Mouse (Mus musculus): ENCODE measurements at regions not wholly inside any gene's neighbourhood (a gene's known extent, or its start where the extent isn't known, plus 50 kb on each side); places are given as distances from the start of the nearest gene placed in this dataset.

DNA sequence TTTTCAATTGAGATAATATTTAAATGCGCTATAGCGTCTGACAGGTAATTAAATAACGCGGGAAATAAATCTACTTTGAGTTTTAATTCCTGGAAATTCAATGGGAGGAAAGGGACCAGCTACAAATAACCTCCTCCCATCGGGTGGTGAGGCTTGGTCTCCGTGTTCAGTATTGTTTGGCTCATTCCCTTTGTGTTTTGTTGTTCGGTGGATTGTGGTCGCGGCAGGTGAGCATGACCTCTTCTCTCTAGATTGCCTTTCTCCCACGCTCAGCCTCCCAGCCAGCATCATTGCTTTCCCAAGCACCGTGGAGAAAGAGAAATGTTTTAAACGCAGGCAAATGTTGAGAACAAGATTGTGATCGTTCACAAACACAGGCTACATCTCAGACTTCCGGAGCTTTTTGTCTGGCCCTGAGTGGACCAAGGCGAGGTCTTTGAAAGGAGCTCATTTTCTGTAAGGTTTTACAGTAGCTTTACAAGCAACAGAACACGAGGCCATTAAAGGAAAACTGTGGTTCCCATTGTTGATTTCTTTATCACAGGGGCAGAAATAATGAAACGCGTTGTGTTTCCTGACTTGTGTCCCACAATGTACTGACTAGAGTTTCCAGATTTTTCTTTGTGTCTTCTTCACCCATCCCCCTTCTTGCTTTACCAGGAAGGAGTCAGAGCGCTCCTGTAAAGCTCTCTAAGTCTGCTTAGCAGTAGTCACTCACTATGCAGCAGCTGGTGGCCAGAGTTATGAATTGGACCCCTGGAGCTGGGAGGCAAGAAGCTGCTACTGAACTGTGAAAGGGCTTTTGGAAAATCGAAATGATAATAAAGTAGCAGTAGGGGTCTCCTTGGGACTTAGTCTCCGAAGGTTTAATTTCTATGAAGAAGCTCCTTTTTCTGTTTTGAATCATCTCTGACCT lies 337.7 kb downstream of the Galc start:
- DNase-seq (ENCODE audit: low read depth) = no peak

- DNase-seq (ENCODE audit: low read depth) = no peak
These were observed 340.8 kb downstream of the Galc start for GRCm38 (mm10) chr12:97918416-97918815.

DNA sequence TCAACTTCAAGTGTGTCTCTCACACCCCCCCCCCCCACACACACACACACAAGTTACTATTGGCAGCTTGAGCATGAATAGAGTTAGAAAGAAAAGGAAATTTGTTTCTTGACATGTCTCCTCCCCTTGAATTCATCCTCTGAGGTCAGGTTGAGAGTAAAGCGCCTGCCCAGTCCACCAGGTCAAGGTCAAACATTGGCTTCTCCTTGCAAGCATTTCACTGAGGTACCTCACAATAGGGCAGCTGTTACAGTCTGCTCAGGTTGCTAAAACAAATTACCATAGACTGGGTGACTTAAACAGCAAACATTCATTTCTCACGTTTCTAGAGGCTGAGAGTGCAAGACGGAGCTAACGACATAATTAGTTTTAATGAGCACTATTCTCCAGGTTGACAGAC lies 344.2 kb downstream of the Galc start:
- no peak for DNase-seq (ENCODE audit: low read depth)

DNA sequence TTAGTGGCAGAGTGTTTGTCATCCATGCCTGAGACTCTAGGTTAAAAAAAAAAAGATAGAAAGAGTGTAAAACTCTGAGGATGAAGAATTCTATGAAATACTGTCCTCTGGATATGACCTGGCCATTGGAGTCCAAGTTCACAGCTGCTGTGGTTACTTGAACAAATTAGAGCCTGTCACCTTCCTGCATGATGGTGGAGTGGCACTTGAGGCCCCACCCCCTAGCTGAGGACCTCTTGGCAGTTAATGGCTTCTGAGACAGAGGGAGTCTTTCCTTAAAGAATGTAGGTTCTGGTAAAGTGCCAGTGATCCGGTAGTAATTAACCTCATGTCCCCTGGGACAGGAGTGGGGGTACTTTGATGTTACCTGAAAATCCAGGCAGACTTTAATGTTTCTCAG lies 346.5 kb downstream of the Galc start:
- DNase-seq (ENCODE audit: low read depth) = no peak

DNA sequence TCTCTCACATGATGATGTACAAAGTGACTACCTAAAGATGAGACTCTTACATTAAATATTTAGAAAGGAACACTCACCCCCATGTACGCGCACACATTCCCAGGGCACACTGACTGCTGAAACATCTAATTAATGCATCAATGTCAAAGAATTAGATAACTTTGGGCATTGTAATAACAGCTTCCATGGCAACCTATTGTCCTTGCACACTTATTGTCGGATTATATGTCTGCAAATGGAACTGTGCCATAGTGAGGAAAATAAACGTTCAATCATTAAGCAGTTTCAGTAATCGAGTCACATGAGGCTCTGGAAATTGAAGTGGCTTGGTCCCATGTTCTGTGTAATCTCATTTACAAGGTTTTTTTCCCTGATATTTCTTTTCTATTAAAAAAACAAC lies 360.0 kb downstream of the Galc start:
- no peak for DNase-seq (ENCODE audit: low read depth)

GRCm38 (mm10) chr12:97898178-97898577 lies 361.1 kb downstream of the Galc start:
- no peak for DNase-seq (ENCODE audit: low read depth)

GRCm38 (mm10) chr12:97895981-97896380 lies 363.3 kb downstream of the Galc start:
- DNase-seq (ENCODE audit: low read depth) = no peak

DNA sequence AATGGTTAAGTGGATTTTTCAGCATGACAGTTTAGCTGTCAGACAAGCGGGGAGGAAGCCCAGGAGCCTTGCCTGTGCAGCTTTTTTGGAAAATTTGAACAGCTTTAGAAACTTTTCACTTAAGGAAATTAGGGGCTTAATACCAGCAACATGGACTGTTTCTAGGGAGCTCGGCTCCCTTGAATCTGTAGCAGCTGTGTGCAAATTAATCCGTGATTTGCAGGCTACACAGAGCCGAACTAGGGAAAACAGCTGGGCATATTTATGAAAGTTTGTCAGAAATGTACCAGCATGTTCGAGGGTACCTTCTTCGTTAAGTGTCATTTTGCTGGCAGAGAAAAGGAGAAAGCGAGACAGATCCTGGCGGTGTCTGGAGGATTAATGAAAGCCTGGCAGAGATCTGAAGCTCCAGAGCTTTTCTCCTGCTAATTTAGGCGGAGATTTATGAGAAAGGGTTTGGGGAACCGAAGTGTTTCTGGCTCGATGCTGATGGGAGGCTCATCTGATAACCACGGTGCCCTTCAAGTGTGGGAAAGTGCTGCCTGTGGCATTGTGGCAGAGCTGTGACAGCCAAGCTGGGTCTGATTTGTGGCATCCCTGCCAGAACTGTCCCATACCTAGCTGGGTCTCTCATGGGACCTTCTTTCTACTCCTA lies 370.3 kb downstream of the Galc start:
- no peak for DNase-seq (ENCODE audit: low read depth)

- no peak for DNase-seq (ENCODE audit: low read depth)
These were observed 370.9 kb downstream of the Galc start for GRCm38 (mm10) chr12:97888291-97888800.

GRCm38 (mm10) chr12:97882439-97882838 lies 376.8 kb downstream of the Galc start:
- no peak for DNase-seq (ENCODE audit: low read depth)

- peak; percentile 77 for DNase-seq (ENCODE audit: low read depth)
These were observed 386.9 kb downstream of the Galc start for GRCm38 (mm10) chr12:97872391-97872790.

- no peak for DNase-seq (ENCODE audit: low read depth)
These were observed 396.3 kb downstream of the Galc start for GRCm38 (mm10) chr12:97862921-97863320.

DNA sequence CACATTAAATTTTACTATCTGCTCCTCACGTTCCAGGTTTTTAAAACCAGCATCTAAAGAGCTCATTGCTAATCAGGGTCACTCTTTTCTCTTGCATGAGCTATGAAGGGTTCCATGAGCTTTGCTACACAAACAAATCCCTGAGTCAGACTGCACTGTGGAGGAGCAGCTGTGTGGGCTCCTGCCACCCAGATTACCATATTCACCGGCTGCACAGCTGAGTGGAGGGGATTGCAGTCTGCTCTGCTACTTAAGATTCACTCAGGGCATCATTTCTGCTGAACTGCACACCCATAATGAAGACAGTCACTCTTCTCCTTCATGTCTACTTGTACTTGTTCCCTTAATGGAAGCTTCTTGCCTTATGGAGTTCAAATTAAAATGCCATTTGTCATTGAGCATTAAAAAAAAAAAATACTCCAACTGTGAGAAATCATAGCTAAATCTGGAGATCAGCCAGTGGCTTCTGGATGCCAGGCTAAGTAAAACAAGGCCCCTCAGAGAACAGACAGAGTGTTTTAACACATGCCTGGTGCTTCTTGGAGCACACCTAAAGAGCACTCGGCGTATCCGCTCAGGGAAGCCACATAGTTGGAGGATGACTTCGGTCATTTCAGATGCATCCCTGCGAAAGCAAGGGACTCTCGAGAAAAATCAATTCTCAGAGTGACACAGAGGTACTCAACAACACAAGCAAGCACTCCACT lies 422.9 kb downstream of the Galc start:
- DNase-seq (ENCODE audit: low read depth) = no peak

DNA sequence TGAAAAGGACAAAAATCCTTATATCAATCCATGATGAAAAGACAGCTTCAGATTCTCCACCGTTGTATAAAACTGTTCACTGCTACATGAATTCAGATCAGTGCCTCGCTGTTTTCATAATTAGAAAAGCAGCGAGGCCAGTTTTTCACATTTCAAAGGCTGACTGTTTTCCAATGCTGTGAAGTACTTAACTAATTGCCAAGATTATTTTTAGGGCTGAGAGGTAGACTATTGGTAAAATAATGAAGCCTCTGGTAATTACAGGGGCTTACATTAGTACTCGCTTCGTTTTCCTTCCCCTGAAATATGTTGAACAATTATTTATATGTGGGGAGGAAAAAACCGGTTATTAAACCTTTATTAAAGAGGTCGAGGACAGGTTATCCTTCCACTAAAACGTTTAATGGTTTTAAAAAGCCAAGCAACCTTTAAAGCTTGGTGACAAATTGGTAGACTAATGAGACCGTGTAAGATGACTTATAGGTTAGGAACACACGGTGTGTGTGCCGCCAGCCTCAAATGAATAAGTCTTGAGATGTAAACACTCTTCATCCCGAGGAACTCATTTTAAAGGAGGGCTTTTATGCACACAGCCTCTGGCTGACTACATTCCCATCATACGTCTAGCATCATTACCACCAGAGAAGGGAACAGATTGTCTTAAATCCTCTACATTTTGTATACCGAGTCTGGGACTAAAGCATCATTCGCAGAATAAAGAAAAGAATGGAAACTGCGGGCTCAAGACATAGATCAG lies 465.7 kb downstream of the Galc start:
- DNase-seq (ENCODE audit: low read depth) = no peak

DNA sequence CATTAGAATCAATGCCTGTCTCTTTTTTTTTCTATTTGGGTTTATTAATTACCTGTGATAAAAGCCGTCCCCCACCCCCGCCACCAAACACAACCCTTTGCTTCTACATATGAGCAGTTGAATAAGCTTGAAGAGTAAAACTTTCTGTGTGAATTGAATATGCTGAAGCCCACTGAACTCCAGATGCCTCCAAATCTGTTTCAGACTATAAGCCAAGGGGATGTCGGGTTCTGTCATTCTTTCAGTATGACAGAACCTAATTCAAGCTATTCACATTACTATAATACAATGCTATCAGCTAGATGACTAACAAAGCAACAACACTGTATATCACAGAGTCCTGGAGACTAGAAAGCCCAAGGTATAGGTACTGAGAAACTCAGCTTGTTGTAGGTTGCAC lies 475.8 kb downstream of the Galc start:
- DNase-seq (ENCODE audit: low read depth) = no peak

DNA sequence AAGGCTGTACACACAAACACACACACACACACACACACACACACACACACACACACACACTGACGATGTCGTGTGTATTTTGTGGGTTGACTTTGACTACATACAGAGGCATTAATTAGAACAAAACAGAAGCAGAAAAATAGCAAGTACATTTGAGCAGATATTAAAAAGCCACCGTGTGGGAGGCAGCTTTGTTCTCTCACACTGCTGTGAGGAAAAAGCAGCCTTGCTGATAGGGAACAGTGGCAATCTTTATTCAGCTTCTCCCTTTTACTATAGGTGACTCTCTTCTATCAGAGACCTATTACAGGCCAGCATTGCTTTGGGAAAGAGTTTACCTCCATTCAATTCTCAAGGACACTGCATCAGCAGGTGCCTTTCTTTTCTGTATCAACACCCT lies 500.1 kb downstream of the Galc start:
- no peak for DNase-seq (ENCODE audit: low read depth)

DNA sequence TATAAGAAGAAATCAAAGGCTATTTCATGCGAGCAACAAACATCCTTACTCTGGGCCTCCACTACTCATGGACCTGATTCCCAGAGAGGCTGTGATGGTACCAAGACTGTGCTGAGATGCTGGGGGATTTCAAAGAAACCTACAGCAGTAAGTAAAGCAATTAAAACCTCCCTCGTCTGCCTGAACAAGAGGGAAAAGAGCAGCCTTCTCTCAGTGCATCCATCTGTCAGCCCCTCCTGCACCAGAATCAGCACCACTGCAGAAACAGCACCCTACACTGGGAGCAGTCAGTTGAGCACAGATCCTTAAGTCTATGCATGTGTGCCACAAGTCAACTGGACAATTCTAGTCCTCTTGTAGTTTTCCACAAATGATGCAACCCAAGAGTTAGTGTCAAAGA lies 500.6 kb downstream of the Galc start:
- no peak for DNase-seq (ENCODE audit: low read depth)

- no peak for DNase-seq (ENCODE audit: low read depth)
These were observed 509.1 kb downstream of the Galc start for GRCm38 (mm10) chr12:97750166-97750565.

- no peak for DNase-seq (ENCODE audit: low read depth)
These were observed 518.3 kb downstream of the Galc start for GRCm38 (mm10) chr12:97740927-97741326.

DNA sequence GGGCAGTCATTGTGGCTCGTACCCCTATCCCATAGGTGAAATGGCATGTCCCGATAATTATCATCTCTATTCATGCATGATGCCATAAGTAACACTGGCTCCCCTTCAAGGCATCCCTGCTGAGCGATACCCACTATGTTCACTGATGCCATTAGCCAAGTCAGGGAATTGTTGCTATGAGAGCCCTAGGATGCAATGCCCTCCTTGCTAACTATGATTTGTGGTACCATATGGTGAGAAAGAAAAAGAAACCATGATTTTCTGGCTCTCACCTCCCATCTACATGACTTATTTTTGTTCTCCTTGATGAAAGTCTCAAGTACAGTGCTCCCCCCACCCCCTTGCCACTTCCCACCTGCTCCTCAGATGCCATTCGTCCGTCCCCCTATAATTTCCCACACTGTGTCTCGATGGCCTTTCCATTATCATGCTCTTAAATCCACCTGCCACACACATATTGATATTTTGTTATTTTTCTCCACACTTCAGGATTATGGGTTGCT lies 527.1 kb downstream of the Galc start:
- DNase-seq (ENCODE audit: low read depth) = no peak

GRCm38 (mm10) chr12:97720554-97720953 lies 538.7 kb downstream of the Galc start:
- no peak for DNase-seq (ENCODE audit: low read depth)

DNA sequence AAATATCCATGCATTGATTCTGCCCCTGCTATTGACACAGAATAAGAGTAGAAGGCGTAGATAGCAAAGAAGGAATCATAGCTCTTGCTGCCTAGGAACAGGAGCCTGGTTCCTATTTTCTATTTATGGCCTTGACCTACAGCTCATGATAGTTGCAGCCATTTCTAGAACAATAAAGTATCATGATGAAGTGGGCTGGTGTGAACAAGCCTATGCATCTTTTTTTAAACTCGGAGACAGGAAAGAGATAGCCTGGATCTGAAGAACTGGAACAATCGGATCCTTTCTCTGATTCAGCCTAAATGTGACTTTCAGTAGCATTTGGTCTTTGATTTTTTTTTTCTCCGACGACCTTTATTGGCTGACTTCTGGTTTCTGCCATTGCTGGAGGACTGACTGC lies 541.4 kb downstream of the Galc start:
- DNase-seq (ENCODE audit: low read depth) = no peak

Data from NIH3T3 (cell line).